Mouse (Mus musculus): ENCODE results near the gene Lypd8. TPM values are rescaled to one million over a fixed set of nuclear protein-coding genes. Genes with fewer than 3 reads are reported as not detected.

The Lypd8 gene
- polyA plus RNA-seq, 1 experiment: not detected

DNA sequence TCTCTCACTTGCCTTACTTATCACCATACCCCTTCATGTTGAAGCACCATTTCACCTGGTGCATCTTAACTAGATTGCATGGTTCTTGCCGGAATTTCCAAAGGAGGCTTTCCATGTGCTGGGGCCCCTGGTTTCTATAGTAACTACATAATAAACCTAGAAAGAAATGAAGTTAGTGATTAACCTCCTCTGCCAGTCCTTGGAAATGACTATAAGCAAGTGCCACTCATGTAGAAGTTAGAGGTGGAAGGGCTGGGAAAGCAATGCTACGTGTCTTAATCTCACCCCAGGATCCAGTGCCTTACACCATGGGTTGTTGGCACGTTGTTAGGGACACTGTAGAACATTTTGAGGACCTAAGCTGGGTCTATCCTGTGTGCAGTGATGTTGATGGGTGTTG, 14.4 kb upstream of the Lypd8 start:
- TF ChIP-seq GATA1 (IDR thresholded peaks at IDR 0.05; ENCODE audit: low read length): no peak

DNA sequence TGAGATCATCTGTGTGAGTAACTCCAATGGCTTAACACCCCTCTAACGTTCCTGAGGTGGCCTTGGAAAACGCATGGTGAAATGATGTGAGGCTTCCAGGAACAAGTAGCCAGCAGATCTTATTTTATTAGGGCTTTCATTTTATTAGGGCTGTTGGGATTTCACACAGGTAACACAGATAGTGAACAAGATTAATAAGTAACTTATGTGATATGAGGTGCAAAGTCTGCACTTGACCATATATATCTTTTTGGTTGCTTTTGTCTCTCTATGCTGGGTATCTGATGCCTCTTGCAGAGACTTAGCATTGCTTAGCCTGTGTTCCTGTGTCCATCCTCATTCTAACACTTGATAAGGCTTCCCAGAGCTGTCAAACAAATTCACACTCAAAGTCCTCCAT, 1.6 kb upstream of the Lypd8 start:
- TF ChIP-seq GATA1 (IDR thresholded peaks at IDR 0.05; ENCODE audit: low read length): no peak

DNA sequence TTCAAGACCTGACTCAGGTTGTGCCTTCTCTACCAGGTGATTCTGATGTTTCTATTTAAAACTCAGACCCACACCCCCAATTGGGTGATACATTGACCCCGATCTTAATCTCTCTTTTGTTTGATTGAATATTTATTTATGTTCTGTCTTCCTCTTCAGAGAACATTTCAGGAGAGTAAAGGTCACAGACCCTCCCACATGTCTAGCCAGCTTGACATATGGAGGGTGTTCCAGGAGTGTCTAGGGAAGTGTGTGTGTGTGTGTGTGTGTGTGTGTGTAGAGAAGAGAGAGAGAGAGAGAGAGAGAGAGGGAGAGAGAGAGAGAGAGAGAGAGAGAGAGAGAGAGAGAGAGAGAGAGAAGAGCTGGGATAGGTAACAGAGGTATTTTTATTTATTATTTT, 1.2 kb upstream of the Lypd8 start:
- TF ChIP-seq GATA1 (IDR thresholded peaks at IDR 0.05; ENCODE audit: low read length): no peak

DNA sequence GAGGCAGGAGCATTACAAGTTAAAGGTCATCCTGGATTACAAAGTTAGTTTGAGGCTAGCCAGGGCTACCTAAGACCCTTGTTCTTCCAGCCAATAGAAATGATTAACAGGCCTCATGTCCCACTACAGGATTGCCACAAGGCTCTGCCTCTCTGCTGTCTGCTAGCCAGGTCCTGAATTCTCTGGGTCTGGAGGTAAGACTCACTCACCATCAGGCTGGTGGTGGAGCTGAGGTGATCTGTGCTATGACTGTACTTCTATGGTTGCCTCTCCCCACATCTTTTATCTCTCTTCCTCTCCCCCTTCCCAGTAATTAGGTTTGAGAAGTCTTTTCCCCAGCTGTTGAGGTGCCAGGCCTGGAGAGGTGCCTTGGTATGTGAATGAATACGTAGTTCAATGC, 673 bp downstream of the Lypd8 start:
- TF ChIP-seq GATA1 (IDR thresholded peaks at IDR 0.05; ENCODE audit: low read length): no peak

DNA sequence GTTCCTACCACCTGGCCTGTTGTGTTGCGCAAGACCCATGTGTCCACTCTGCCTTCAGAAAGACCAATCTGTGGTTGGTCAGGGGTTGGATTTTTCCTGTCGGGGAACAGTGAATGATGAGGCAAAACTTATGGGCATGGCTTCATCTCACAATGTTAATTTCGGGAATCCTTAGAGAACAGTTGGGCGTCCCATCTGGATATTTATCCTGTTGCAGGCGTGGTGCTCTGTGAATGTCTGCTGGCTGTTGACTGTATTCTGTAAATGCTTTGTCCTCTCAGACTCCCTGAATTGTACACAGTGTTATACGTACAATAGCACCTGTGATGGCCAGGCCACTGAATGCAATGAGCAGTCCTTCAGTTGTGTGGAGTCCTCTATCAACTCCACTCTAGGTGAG, 3.6 kb downstream of the Lypd8 start:
- TF ChIP-seq GATA1 (IDR thresholded peaks at IDR 0.05; ENCODE audit: low read length): no peak

DNA sequence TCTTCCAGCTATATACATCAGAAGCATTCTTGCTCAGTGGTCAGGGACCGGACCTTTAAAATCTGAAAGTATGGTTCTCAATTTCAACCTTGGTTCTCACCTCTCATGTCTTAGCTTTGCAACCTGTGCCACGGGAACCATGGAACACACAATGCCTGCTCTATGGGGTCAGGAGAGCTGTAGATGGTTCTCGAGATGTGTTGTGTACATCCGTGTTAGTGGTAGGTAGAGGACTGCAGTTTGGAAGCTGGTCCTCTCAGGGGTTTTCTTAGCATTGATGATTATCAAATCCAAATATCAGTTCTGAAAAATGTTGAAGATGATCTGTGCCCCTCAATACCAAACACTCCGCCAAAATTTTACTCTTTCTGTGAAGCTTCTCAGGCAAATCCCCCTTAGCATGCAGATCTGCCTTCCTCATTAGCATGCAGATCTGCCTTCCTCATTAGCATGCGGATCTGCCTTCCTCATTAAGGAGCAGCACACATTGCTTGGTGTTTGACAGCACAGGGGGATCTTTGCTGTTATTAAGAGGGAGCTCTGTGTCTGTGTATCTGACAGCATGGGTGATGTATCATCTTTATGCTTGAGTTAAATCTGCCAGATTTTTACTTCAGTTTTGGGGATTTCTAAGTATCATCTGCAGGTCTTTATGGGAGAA, 21.3 kb downstream of the Lypd8 start:
- no peak for TF ChIP-seq GATA1 (IDR thresholded peaks at IDR 0.05; ENCODE audit: low read length)

DNA sequence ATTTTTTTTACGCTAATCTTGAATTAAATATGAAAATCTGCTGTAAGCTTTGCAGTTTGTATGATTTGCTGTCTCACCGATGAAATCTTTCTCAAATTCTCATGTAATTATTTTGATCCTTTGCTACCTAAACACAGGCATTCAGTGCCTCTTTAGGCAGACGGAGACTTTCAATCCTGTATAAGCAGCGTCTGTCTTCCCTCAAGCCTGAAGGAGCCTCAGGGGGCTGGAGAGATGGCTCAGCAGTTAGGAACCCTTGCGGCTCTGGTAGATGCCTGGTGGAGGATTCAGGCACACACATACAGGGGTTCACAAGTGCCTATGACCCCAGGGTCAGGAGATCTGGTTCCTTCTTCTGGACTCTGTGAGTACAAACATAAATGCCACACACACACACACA, 21.8 kb downstream of the Lypd8 start:
- no peak for TF ChIP-seq GATA1 (IDR thresholded peaks at IDR 0.05; ENCODE audit: low read length)

DNA sequence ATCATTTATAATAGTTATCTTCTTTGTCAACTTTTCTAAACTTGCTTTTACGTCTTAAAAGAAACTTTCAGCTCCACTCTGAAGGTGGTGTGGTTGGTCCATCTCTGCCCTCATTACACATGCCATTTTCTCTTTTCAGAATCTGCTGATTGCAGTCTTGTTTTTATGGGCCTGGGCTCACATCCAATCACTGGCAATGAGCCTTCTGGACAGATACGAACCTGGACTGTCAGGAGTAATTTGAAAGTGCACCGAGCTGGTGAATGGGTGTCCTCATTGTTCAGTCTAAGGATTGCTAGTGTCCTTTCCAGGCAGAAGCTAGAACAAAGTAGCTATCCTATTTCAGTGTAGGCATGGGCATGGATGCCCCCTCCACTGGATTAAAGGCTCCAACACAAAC, 29.2 kb downstream of the Lypd8 start:
- TF ChIP-seq GATA1 (IDR thresholded peaks at IDR 0.05; ENCODE audit: low read length): no peak

DNA sequence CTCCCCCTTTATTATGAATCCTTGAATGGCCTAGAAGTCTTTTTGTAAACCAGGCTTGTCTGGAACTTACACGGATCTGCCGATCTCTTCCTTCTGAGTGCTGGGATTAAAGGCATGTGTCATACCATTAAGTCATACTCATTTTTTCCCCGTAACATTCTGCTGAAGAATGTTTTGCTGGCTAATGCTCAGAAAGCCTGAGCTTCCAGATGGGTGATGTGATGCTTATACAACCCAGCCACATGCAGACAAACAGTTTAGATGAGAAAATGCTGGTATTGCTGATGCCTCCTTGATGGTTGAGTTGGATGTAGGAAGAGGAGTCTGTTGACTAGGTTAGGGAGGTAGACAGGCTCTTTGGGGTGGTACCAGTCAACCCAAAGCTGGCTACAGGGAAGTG, 39.5 kb downstream of the Lypd8 start:
- TF ChIP-seq GATA1 (IDR thresholded peaks at IDR 0.05; ENCODE audit: low read length): no peak

DNA sequence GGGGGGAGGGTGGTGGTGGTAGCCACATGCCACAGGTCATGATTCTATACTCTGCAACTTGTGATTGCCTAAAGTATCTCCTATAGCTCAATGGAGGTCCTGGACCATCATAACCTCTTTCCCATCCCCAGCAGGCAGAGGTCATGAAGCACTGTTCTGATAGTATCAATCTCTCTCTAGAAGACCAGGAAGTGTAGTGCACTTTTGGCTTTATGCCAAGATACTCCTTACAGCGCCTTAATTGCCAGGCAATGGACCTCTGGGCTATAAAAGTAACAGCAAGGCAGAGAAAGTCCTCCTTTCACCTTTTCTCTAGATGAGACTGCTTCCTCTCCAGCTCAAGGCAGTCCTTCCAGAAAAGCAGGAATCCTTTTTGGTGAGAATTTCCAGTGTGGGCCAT, 42.0 kb downstream of the Lypd8 start, which contains the start of gene 1810065E05Rik:
Gene 1810065E05Rik (plus strand): TSS at position 297 of the 400 bp plus-strand sequence.
- no peak for TF ChIP-seq GATA1 (IDR thresholded peaks at IDR 0.05; ENCODE audit: low read length)

DNA sequence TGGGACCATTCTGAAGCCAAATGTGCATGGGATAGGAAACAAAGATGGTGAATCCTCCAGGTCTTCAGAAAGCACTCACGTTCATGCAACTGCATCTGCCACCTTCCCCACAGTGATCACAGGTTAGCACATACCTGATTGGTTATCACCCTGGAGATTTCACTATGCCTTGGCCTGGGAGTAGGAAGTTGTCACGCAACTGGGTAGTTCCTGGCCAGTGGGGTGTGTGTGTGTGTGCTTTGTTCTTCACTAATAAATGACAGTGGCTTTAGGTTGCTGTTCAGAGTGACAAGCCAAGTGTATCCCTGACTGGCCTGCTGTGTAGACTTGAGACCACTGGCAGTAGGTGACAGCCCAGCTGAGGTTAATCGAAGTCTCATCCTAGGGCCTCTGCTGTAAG, 53.4 kb downstream of the Lypd8 start, which contains the start of gene Gm12253:
Gene Gm12253 (plus strand): TSS at position 301 of the 400 bp plus-strand sequence.
- TF ChIP-seq GATA1 (IDR thresholded peaks at IDR 0.05; ENCODE audit: low read length): no peak

DNA sequence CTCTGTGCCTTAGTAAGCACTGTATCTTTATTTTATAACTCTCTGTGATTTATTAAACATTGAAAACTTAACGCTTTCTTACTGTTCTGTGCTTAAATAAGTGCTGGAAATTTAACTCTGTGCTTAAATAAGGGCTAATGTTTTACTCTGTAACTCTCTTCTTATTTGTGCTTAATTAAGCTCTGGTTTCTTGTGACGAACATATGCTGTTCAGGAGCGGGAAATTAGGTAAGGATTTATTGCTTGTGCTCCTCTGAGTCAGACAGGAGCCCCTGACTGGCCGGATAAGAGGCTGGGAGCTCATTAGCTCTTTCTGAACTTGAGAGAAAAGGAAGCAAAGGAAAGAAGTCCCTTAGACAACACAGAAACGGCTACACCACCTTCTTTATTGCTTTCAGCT, 59.0 kb downstream of the Lypd8 start:
- TF ChIP-seq GATA1 (IDR thresholded peaks at IDR 0.05; ENCODE audit: low read length): no peak

Other genes starting within 250 kb of the Lypd8 start
- gene Gemin5, start 210.5 kb upstream of the Lypd8 start, polyA plus RNA-seq (2012): 20.1 and 23.5 TPM in 2 replicates
- 17.1 and 27.0 TPM in 2 replicates for gene Mrpl22, start 207.4 kb upstream of the Lypd8 start, polyA plus RNA-seq (2012)
- 0.41 and 0.95 TPM in 2 replicates for gene Igtp, start 179.5 kb upstream of the Lypd8 start, polyA plus RNA-seq (2012)
- gene Irgm2, start 179.4 kb upstream of the Lypd8 start, polyA plus RNA-seq (2012): 0.11 and 0.19 TPM in 2 replicates
- not detected in 2 replicates for gene 4930438A08Rik, start 104.2 kb upstream of the Lypd8 start, polyA plus RNA-seq (2012)
- 17.2 and 21.2 TPM in 2 replicates for gene Zfp692, start 72.0 kb upstream of the Lypd8 start, polyA plus RNA-seq (2012)
- 10.1 and 10.8 TPM in 2 replicates for gene Zfp672, start 48.7 kb upstream of the Lypd8 start, polyA plus RNA-seq (2012)
- 29.4 and 33.7 TPM in 2 replicates for gene Sh3bp5l, start 48.3 kb upstream of the Lypd8 start, polyA plus RNA-seq (2012)
- gene 1810065E05Rik, start 42.1 kb downstream of the Lypd8 start, polyA plus RNA-seq (2012): not detected in 2 replicates
- not detected in 2 replicates for gene Gm12253, start 53.5 kb downstream of the Lypd8 start, polyA plus RNA-seq (2012)
- not detected in 2 replicates for gene Lypd9, start 73.9 kb downstream of the Lypd8 start, polyA plus RNA-seq (2012)
- not detected in 2 replicates for gene Olfr30, start 83.2 kb downstream of the Lypd8 start, polyA plus RNA-seq (2012)
- not detected in 2 replicates for gene Olfr332, start 113.5 kb downstream of the Lypd8 start, polyA plus RNA-seq (2012)
- not detected in 2 replicates for gene Olfr331, start 123.5 kb downstream of the Lypd8 start, polyA plus RNA-seq (2012)
- gene Olfr330, start 155.8 kb downstream of the Lypd8 start, polyA plus RNA-seq (2012): not detected in 2 replicates
- not detected in 2 replicates for gene Olfr329-ps, start 167.4 kb downstream of the Lypd8 start, polyA plus RNA-seq (2012)
- gene Olfr328, start 176.6 kb downstream of the Lypd8 start, polyA plus RNA-seq (2012): not detected in 2 replicates
- not detected in 2 replicates for gene Olfr224, start 191.5 kb downstream of the Lypd8 start, polyA plus RNA-seq (2012)
- gene Olfr325, start 198.7 kb downstream of the Lypd8 start, polyA plus RNA-seq (2012): not detected in 2 replicates
- not detected in 2 replicates for gene Olfr324, start 216.1 kb downstream of the Lypd8 start, polyA plus RNA-seq (2012)
- gene 2210407C18Rik, start 237.0 kb downstream of the Lypd8 start, polyA plus RNA-seq (2012): not detected in 2 replicates

All from G1E-ER4 (cell line).